Mouse (Mus musculus) forebrain, embryonic 10.5 days (tissue): Measurements from ENCODE around the gene Cdkl5. TPM values are rescaled to one million over a fixed set of nuclear protein-coding genes. Genes with fewer than 3 reads are reported as not detected.
A peak's percentile ranks its signal among the peaks of the same experiment; 100 is the strongest.

Experiments used
- DNase-seq: peaks from one replicate; pipeline ENCODE4 v3.0.0-alpha.2; 2017; ENCODE audit warnings: low spot score; ENCODE audit errors: extremely low spot score
- H3K27ac ChIP-seq: fragments of 300-500 bp; sonication (generic); 2 replicates; pipeline ENCODE4 v1.5.1; 2016; ENCODE audit warnings: mild to moderate bottlenecking
- H3K27me3 ChIP-seq: fragments of 300-500 bp; sonication (generic); 2 replicates; pipeline ENCODE4 v1.6.1; 2016; ENCODE audit warnings: mild to moderate bottlenecking; ENCODE audit not compliant: poor library complexity, severe bottlenecking
- H3K36me3 ChIP-seq: fragments of 300-500 bp; sonication (generic); replicated peaks from 2 replicates; pipeline ENCODE4 v1.6.1; 2016; ENCODE audit warnings: mild to moderate bottlenecking, moderate library complexity
- H3K4me1 ChIP-seq: fragments of 300-500 bp; sonication (generic); 2 replicates; pipeline ENCODE4 v1.6.1; 2016
- H3K4me3 ChIP-seq: fragments of 300-500 bp; sonication (generic); 2 replicates; pipeline ENCODE4 v1.5.1; 2016; ENCODE audit warnings: mild to moderate bottlenecking, moderate library complexity
- H3K9me3 ChIP-seq: fragments of 300-500 bp; sonication (generic); 2 replicates; pipeline ENCODE4 v1.6.1; 2016; ENCODE audit warnings: mild to moderate bottlenecking, moderate library complexity
- WGBS: fragments of 180-500 bp; shearing (Covaris S2); methylation state at CpG from one replicate; pipeline ENCODE4 v1.1.7; 2016; 5-methylcytosine and 5-hydroxymethylcytosine counted together
- polyA plus RNA-seq: library from polyadenylated mRNA; unstranded; fragments of >200 nt; fragmentation: Nextera tagmentation; extraction: Ambion mirVana; gene quantifications from 2 replicates; pipeline ENCODE4 v1.2.1, GENCODE M21; 2016

Gene Cdkl5
- polyA plus RNA-seq, 1 experiment from 2014 or later = 3.0 TPM

DNA sequence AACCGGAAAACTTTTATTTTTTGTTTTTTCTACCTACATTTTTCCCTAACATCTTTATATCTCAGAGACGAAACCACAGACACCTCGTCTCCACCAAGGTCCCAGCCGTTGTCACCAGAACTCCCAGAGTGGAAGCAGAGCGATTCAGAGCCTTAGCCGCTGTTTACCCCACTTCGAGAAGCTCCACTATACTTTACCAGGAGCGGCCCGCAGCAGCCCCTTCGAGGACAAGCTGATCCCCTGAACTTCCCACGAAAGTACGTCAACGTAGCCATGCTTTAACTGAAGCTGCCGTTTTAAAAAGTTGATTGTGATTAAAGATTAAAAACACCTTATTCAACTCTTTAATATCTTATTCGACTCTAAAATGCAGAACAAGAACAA, 228.3 kb downstream of the Cdkl5 start:
- peak overlapping the region; percentile 57 for H3K4me3 ChIP-seq
- H3K4me1 ChIP-seq = no peaks in the 10 kb centered on the region
- peak overlapping the region; percentile 44 for H3K27ac ChIP-seq
- 33% methylated on average over 15 of the region's 15 CpGs for WGBS
- peaks cover 90% of the 10 kb centered on the region for H3K27me3 ChIP-seq
- H3K36me3 ChIP-seq = no peaks in the 10 kb centered on the region
- no peaks in the 10 kb centered on the region for H3K9me3 ChIP-seq
- no peak for DNase-seq

DNA sequence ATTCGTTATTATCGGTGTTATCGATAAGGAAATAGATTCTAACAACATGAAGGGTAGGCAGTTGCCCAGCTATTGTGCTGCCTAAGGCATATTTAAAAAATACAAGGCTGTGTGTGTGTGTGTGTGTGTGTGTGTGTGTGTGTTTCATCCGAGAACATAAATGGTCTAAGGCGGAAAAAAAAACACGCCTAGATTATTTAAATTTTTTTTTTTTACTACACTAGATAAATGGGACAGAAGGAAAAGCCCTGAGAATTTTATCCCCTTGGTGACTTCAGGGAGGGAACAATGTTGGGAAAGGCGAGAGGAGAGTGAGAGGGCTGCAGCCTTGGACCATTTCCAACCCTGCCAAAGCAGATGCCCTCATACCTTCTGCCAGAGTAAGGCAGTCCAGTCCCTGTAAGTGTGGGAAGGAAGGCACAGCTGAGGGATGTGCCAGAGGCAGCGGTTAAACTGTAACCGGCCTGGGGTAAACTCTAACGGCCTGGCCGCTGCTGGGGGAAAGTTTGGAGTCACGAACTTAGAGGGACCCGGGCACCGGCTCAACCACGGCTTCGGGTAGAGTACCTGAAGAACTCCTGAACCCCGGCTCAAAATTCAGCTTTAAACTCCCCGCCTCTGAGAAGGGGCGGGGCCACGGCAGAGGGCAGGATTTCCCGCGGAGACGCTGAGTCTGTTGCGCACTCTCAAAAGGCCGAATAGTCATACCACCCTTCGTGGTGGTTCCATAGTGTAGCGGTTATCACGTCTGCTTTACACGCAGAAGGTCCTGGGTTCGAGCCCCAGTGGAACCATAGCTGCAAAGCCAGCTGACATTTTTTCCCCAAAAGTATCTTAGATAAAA, 228.9 kb downstream of the Cdkl5 start:
- Histone ChIP-seq H3K36me3 (no peaks in the 10 kb centered on the region), H3K4me1 (no peaks in the 10 kb centered on the region), H3K9me3 (no peaks in the 10 kb centered on the region), H3K27ac (peak overlapping the region; percentile 74; the same call in 1 of the 2 replicates), H3K27me3 (peaks cover 90% of the 10 kb centered on the region), H3K4me3 (peak overlapping the region; percentile 57)
- DNase-seq = peak; percentile 80
- 23% methylated on average over 30 of the region's 30 CpGs for WGBS

DNA sequence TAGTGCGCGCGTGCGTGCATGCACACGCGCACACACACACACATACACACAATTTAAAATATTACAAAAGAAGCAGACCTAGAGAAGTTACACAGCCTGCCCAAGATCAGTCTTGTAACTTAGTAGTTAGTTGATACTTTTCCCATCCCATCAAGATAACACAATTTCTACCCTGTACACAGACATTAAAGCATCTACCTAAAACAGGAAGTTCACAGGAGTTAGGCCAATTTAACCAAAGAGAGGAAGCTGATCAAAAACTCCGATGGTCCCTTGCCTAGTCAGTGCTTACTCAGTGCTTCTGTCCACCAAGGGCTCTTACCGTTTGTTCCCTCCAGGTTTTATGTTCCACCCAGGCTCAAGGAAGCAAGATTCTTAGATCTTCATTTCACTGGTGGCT, 243.7 kb downstream of the Cdkl5 start:
- WGBS = 96% methylated on average over 8 of the region's 8 CpGs
- Histone ChIP-seq H3K36me3 (no peaks in the 10 kb centered on the region), H3K27me3 (peaks cover 77% of the 10 kb centered on the region), H3K9me3 (no peaks in the 10 kb centered on the region), H3K4me3 (no peak overlapping the region), H3K4me1 (no peaks in the 10 kb centered on the region), H3K27ac (no peak overlapping the region)
- no peak for DNase-seq

DNA sequence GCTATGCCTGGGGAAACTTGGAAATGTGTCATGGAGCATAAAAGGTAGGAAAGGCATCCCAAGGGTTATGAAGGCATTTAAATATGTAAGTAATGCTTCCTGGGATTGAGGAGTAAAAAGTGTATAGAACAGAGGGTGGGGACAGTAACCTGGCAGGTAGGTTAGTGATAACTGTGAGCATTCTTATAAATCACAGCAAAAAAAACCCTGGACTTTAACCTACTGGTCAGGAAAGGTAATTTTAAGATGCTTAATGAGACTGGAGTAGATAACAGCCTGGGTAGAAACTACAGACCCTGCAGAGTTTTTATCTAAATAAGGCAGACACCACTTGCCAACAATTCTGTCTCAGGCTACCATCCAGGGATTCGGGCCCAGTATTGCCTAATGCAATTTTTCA, 245.9 kb downstream of the Cdkl5 start:
- WGBS = 83% methylated on average over 1 of the region's 1 CpGs
- H3K9me3 ChIP-seq = no peaks in the 10 kb centered on the region
- peaks cover 75% of the 10 kb centered on the region for H3K27me3 ChIP-seq
- no peak overlapping the region for H3K4me3 ChIP-seq
- no peaks in the 10 kb centered on the region for H3K36me3 ChIP-seq
- no peak for DNase-seq
- no peak overlapping the region for H3K27ac ChIP-seq
- H3K4me1 ChIP-seq = no peaks in the 10 kb centered on the region

DNA sequence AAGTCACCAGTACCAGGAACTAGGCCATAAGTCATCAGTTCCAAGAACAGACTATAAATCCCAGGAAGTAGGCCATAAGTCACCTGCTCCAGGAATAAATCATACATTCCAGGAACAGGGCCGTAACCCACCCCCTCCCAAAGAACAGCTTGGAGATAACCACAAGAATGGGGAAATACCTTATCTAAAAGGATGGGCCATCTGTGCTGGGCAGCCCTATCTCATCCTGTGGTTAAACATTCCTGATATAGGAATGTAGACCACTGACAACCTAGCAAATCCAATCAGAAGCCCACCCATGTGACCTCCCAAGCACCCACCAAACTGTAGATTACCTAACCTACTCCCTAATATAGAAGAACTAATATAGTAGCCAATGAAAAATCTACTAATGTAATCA, 249.1 kb downstream of the Cdkl5 start:
- no peak overlapping the region for H3K4me3 ChIP-seq
- DNase-seq = no peak
- H3K36me3 ChIP-seq = no peaks in the 10 kb centered on the region
- 88% methylated on average over 1 of the region's 1 CpGs for WGBS
- H3K27ac ChIP-seq = no peak overlapping the region
- no peaks in the 10 kb centered on the region for H3K4me1 ChIP-seq
- H3K9me3 ChIP-seq = no peaks in the 10 kb centered on the region
- H3K27me3 ChIP-seq = peaks cover 72% of the 10 kb centered on the region

DNA sequence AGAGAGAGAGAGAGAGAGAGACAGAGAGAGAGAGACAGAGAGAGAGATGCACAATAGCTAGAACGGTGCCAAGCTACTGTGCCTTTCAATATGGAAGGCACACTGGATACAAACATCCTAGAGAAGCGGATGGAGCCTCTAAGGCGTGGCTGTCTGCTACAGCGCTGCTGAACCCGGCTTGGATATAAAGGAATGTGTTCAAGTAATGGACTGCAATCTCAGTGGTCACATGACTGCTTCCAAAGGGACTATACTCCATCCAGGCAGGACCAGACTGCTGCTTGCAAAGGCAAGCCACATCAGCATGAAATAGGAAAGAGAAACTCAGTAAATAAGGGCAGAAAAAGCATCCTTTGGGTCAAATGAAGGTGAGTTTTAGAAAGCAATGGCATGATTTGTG, 258.9 kb downstream of the Cdkl5 start, which contains the start of gene Ppef1:
Gene Ppef1 (minus strand): TSS at position 116 of the 400 bp plus-strand sequence.
- H3K36me3 ChIP-seq = no peaks in the 10 kb centered on the region
- H3K27ac ChIP-seq = no peak within 1 kb of the TSS
- peaks cover 76% of the 10 kb centered on the region for H3K27me3 ChIP-seq
- H3K9me3 ChIP-seq = no peaks in the 10 kb centered on the region
- no peak within 1 kb of the TSS for H3K4me3 ChIP-seq
- no peaks in the 10 kb centered on the region for H3K4me1 ChIP-seq
- WGBS = 85% methylated on average over 5 of the region's 5 CpGs
- no peak for DNase-seq

Other genes with a start within 250 kb of the Cdkl5 start
- gene Rs1, start 226.7 kb downstream of the Cdkl5 start, polyA plus RNA-seq = not detected in 2 replicates
- gene Gja6, start 87.7 kb downstream of the Cdkl5 start, polyA plus RNA-seq = 0.31 and 0.34 TPM in 2 replicates
- 3.1 and 3.9 TPM in 2 replicates for gene Scml2, start 122.5 kb upstream of the Cdkl5 start, polyA plus RNA-seq